Mouse (Mus musculus): ENCODE measurements around the gene Tenm4. TPM values are rescaled to one million over a fixed set of nuclear protein-coding genes. Genes with fewer than 3 reads are reported as not detected.

Gene Tenm4
- polyA plus RNA-seq, 1 experiment = 9.8 TPM

GRCm38 (mm10) chr7:96536313-96536880 is 365.4 kb downstream of the Tenm4 start:
- H3K4me1 ChIP-seq (ENCODE audit: control insufficient read depth, insufficient read depth, insufficient read length, low read length) = no peaks in the 10 kb centered on the region
- H3K27ac ChIP-seq (replicated peaks; ENCODE audit: low read depth, low read length) = no peak overlapping the region
- H3K4me3 ChIP-seq (ENCODE audit: insufficient read depth, low read depth, low read length) = no peak overlapping the region

DNA sequence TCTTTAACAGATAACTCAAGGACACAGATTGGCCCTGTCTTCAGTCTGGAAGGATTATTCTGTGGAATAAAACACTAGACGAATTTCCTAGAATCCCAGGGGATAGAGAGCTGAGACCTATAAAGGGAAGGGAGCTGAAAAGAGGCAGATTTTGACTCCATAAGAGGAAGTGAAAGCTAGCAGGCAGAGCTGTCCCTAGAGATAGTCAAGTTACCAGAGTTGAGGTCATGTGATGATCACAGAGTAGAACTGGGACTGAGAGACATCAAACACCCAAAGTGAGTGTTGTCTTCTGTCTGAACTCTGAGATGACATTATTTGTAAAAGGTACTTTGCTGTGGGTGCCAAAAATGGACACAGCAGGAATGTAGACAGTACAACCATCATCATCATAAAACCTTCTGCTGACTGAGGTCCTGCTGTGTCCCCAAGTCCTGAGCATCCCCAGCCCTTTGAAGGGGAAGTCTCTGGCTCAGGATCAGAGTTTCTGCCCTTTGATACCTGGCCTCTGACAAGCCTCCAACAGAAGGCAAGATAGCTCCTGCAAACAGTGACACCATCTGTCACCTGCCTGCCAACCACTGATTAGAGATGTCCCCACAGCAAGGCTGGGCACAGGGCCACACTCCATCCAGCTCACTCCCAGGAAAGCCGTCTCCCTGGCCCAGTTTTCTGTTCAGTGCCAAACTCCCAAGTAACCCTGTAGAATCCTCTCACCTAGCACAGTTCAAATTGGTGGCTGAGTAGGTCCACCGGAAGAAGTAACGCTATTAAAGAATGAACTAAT is 368.4 kb downstream of the Tenm4 start:
- no peaks in the 10 kb centered on the region for H3K4me1 ChIP-seq (ENCODE audit: control insufficient read depth, insufficient read depth, insufficient read length, low read length)
- H3K27ac ChIP-seq (replicated peaks; ENCODE audit: low read depth, low read length) = no peak overlapping the region
- no peak overlapping the region for H3K4me3 ChIP-seq (ENCODE audit: insufficient read depth, low read depth, low read length)

GRCm38 (mm10) chr7:96540458-96541096 is 369.5 kb downstream of the Tenm4 start:
- H3K27ac ChIP-seq (replicated peaks; ENCODE audit: low read depth, low read length) = no peak overlapping the region
- no peaks in the 10 kb centered on the region for H3K4me1 ChIP-seq (ENCODE audit: control insufficient read depth, insufficient read depth, insufficient read length, low read length)
- H3K4me3 ChIP-seq (ENCODE audit: insufficient read depth, low read depth, low read length) = no peak overlapping the region

- no peaks in the 10 kb centered on the region for H3K4me1 ChIP-seq (ENCODE audit: control insufficient read depth, insufficient read depth, insufficient read length, low read length)
- no peak overlapping the region for H3K4me3 ChIP-seq (ENCODE audit: insufficient read depth, low read depth, low read length)
- H3K27ac ChIP-seq (replicated peaks; ENCODE audit: low read depth, low read length) = no peak overlapping the region
Observed at GRCm38 (mm10) chr7:96545979-96546378, 374.9 kb downstream of the Tenm4 start.

GRCm38 (mm10) chr7:96551809-96552208 is 380.8 kb downstream of the Tenm4 start:
- Histone ChIP-seq H3K4me3 (ENCODE audit: insufficient read depth, low read depth, low read length) (no peak overlapping the region), H3K27ac (replicated peaks; ENCODE audit: low read depth, low read length) (no peak overlapping the region), H3K4me1 (ENCODE audit: control insufficient read depth, insufficient read depth, insufficient read length, low read length) (no peaks in the 10 kb centered on the region)

- Histone ChIP-seq H3K4me3 (ENCODE audit: insufficient read depth, low read depth, low read length) (no peak overlapping the region), H3K27ac (replicated peaks; ENCODE audit: low read depth, low read length) (no peak overlapping the region), H3K4me1 (ENCODE audit: control insufficient read depth, insufficient read depth, insufficient read length, low read length) (no peaks in the 10 kb centered on the region)
Observed at GRCm38 (mm10) chr7:96552292-96552860, 381.3 kb downstream of the Tenm4 start.

- Histone ChIP-seq H3K27ac (replicated peaks; ENCODE audit: low read depth, low read length) (no peak overlapping the region), H3K4me1 (ENCODE audit: control insufficient read depth, insufficient read depth, insufficient read length, low read length) (no peaks in the 10 kb centered on the region), H3K4me3 (ENCODE audit: insufficient read depth, low read depth, low read length) (no peak overlapping the region)
Observed at GRCm38 (mm10) chr7:96554277-96554690, 383.2 kb downstream of the Tenm4 start.

DNA sequence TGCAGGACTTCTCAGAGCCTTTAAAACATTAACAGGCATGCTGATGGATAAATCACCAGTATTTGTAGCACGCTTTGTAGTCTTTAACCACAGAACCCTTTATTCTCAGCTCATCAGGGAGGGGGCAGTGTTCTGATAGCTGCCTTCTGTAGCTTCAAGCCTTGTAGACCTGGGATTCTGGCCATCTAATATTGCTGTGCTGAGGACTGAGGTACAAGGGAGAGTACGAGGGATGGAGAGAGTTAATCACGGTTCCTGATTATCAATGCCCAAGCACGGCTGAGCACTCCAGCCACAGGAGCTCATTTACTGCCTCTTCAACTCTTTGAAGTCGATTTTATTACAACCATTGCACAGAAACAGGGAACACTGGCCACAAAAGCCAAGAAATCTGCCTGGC is 384.2 kb downstream of the Tenm4 start:
- Histone ChIP-seq H3K4me1 (ENCODE audit: control insufficient read depth, insufficient read depth, insufficient read length, low read length) (no peaks in the 10 kb centered on the region), H3K27ac (replicated peaks; ENCODE audit: low read depth, low read length) (no peak overlapping the region), H3K4me3 (ENCODE audit: insufficient read depth, low read depth, low read length) (no peak overlapping the region)

DNA sequence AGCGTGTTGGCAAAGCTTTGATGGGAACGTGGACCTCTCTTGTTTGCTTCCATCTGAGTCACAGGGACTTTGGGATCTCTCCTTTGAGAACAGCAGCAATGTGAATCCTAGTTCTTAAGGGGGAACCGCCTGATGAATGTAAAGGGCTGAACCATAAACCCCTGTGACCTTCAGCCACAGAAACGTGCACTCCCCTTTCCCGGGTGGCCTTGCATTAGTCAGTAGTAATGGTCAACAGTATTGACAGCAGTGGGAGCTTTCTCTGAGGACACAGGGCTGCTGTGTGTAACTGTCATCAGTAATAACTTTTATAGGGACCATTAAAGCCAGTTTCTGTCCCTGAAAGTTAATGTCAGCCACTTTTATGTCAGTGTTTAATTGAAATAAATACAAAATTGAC is 385.7 kb downstream of the Tenm4 start:
- Histone ChIP-seq H3K4me3 (ENCODE audit: insufficient read depth, low read depth, low read length) (no peak overlapping the region), H3K27ac (replicated peaks; ENCODE audit: low read depth, low read length) (no peak overlapping the region), H3K4me1 (ENCODE audit: control insufficient read depth, insufficient read depth, insufficient read length, low read length) (no peaks in the 10 kb centered on the region)

DNA sequence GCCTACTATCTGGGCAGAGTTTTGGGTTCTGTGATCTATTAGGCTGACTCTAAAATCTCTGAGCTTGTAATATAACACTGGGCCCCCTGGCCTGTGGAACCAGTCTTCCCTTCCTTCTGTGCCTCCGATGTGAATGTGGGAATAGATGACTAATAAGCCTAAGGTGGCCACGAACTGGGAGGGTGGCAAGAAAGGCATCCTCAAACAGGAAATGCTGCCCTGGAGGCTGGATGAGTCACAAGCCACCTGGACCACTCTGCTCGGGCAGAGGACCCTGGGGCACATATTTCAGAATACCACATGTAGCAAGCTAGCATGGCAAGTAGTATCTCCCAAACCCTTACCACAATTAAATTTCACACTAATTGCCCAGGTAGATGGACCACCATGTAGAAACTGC is 391.8 kb downstream of the Tenm4 start:
- no peak overlapping the region for H3K4me3 ChIP-seq (ENCODE audit: insufficient read depth, low read depth, low read length)
- H3K27ac ChIP-seq (replicated peaks; ENCODE audit: low read depth, low read length) = no peak overlapping the region
- H3K4me1 ChIP-seq (ENCODE audit: control insufficient read depth, insufficient read depth, insufficient read length, low read length) = no peaks in the 10 kb centered on the region

- Histone ChIP-seq H3K27ac (replicated peaks; ENCODE audit: low read depth, low read length) (no peak overlapping the region), H3K4me3 (ENCODE audit: insufficient read depth, low read depth, low read length) (no peak overlapping the region), H3K4me1 (ENCODE audit: control insufficient read depth, insufficient read depth, insufficient read length, low read length) (no peaks in the 10 kb centered on the region)
Observed at GRCm38 (mm10) chr7:96563329-96564065, 392.5 kb downstream of the Tenm4 start.

DNA sequence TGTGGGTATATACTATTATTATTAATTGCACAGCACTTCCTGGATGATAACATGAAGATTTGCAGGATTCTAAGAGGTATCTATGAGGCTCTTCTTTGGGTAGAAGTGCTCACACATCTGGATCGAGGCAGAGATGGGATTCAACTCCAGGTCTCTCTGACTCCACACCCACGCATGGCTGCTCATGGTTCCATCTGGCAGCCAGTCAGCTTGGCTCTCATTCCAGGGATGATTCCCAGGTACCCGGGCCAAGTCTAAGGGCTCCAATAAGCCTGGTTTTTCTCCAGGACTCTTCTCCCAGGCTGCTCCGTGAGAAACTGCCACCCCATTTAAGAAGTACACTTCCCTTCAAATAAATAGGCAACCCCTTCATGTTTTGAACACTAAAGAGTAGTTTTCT is 394.8 kb downstream of the Tenm4 start:
- Histone ChIP-seq H3K27ac (replicated peaks; ENCODE audit: low read depth, low read length) (no peak overlapping the region), H3K4me1 (ENCODE audit: control insufficient read depth, insufficient read depth, insufficient read length, low read length) (no peaks in the 10 kb centered on the region), H3K4me3 (ENCODE audit: insufficient read depth, low read depth, low read length) (no peak overlapping the region)

DNA sequence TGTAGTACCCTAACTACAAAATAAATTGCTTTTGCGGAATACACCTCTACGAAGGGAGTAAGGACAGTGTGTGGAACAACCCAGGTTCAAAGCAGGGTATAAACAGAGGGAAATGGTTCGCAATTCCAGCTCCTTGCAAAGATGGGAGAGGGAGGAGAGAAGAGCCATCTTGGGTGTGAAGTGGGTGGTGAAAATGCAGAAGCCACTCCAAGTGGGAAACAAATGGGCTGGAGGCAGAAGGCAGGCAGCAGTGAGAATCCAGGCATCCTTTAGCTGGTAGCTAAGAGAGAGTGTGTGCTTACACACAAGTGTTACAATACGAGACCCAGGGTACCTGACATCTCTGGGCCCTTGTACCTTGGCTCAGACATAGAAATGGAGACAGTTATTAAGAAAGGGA is 395.2 kb downstream of the Tenm4 start:
- H3K4me3 ChIP-seq (ENCODE audit: insufficient read depth, low read depth, low read length) = no peak overlapping the region
- H3K27ac ChIP-seq (replicated peaks; ENCODE audit: low read depth, low read length) = no peak overlapping the region
- no peaks in the 10 kb centered on the region for H3K4me1 ChIP-seq (ENCODE audit: control insufficient read depth, insufficient read depth, insufficient read length, low read length)

DNA sequence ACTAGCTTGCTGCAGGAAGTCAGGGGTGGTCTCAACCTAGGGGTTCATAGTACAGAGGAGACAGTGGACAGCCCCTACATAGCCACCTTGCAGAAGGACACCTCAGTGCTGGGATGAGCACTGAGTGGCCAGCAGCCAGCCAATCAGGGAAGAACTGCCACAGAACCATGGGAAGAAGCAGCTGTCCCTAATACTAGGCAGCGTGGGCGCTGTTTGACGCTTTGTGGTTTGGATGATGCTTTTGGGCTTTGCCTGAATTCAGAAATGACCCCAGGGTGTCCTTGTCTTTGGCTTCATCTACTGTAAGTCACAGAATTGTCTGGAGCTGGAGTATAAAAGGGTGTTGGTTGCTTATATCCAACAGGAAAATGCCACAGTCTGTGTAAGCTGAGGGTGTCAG is 397.0 kb downstream of the Tenm4 start:
- H3K4me1 ChIP-seq (ENCODE audit: control insufficient read depth, insufficient read depth, insufficient read length, low read length) = no peaks in the 10 kb centered on the region
- H3K27ac ChIP-seq (replicated peaks; ENCODE audit: low read depth, low read length) = no peak overlapping the region
- no peak overlapping the region for H3K4me3 ChIP-seq (ENCODE audit: insufficient read depth, low read depth, low read length)

DNA sequence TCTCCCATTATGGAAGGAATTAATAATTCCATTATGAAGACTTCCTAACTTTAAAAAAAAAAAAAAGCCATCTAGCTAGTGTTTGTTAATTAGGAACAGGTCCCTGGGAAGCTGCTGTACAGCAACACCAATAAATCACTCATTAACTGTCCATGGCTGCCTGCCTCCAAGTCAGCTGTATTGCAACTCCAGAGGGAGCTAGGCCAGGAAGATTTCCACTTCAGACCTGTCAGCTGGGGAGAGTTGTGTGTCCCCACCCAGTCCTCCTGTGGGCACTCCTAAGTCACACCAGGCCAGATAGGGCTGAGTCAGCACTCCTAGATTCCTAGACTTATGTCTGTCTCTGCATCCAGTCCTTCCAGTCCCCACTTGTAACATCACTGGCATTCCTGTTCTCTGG is 399.9 kb downstream of the Tenm4 start:
- H3K27ac ChIP-seq (replicated peaks; ENCODE audit: low read depth, low read length) = no peak overlapping the region
- H3K4me3 ChIP-seq (ENCODE audit: insufficient read depth, low read depth, low read length) = no peak overlapping the region
- H3K4me1 ChIP-seq (ENCODE audit: control insufficient read depth, insufficient read depth, insufficient read length, low read length) = no peaks in the 10 kb centered on the region

Measured in brown adipose tissue, adult 24 weeks (tissue).